Mouse (Mus musculus) midbrain, postnatal 0 days (tissue): Measurements from ENCODE around the gene Ghrl. TPM values are rescaled to one million over a fixed set of nuclear protein-coding genes. Genes with fewer than 3 reads are reported as not detected.

Experiments
- ATAC-seq: fragments of 200-750 bp; cut with Nextera tagmentation; 2 replicates; pipeline ENCODE4 v1.8.0; 2017; ENCODE audit warnings: moderate number of reproducible peaks, mild to moderate bottlenecking, moderate TSS enrichment, moderate library complexity; ENCODE audit not compliant: low FRiP score
- DNase-seq: peaks from one replicate; pipeline ENCODE4 v3.0.0-alpha.2; 2015; ENCODE audit warnings: low spot score
- H3K27ac ChIP-seq: fragments of 300-500 bp; sonication (generic); 2 replicates; pipeline ENCODE4 v1.5.1; 2014; ENCODE audit warnings: low read depth, mild to moderate bottlenecking, low read length, mixed read lengths
- H3K27me3 ChIP-seq: fragments of 300-500 bp; sonication (generic); 2 replicates; pipeline ENCODE4 v1.6.1; 2014; ENCODE audit warnings: low read length, control low read depth, mixed read lengths; ENCODE audit not compliant: insufficient read depth
- H3K36me3 ChIP-seq: fragments of 300-500 bp; sonication (generic); 2 replicates; pipeline ENCODE4 v1.6.1; 2014; ENCODE audit warnings: low read length, control low read depth, mixed read lengths; ENCODE audit not compliant: insufficient read depth
- H3K4me1 ChIP-seq: fragments of 300-500 bp; sonication (generic); 2 replicates; pipeline ENCODE4 v1.6.1; 2014; ENCODE audit warnings: mild to moderate bottlenecking, control low read depth, antibody characterized with exemption, low read length, mixed read lengths; ENCODE audit not compliant: insufficient read depth
- H3K4me2 ChIP-seq: fragments of 300-500 bp; sonication (generic); 2 replicates; pipeline ENCODE4 v1.6.1; 2014; ENCODE audit warnings: low read depth, mild to moderate bottlenecking, low read length, mixed read lengths; ENCODE audit not compliant: poor library complexity, severe bottlenecking
- H3K4me3 ChIP-seq: fragments of 300-500 bp; sonication (generic); 2 replicates; pipeline ENCODE4 v1.5.1; 2014; ENCODE audit warnings: low read depth, mild to moderate bottlenecking, low read length, moderate library complexity
- H3K9ac ChIP-seq: fragments of 300-500 bp; sonication (generic); replicated peaks from 2 replicates; pipeline ENCODE4 v1.6.1; 2014; ENCODE audit warnings: mild to moderate bottlenecking, low read length, moderate library complexity, mixed read lengths; ENCODE audit not compliant: poor library complexity, severe bottlenecking
- H3K9me3 ChIP-seq: fragments of 300-500 bp; sonication (generic); 2 replicates; pipeline ENCODE4 v1.6.1; 2016; ENCODE audit warnings: low read length, control low read depth
- CTCF ChIP-seq: IDR thresholded peaks from 2 replicates; pipeline ENCODE4 v1.5.1; 2016; ENCODE audit warnings: antibody characterized with exemption, mild to moderate bottlenecking
- WGBS: fragments of 180-500 bp; shearing (Covaris S2); extraction: QIAGEN DNeasy Blood & Tissue Kit; methylation state at CpG from one replicate; pipeline ENCODE4 v1.1.7; 2014; 5-methylcytosine and 5-hydroxymethylcytosine counted together
- polyA plus RNA-seq: library from polyadenylated mRNA; unstranded; fragments of >200 nt; fragmentation: Nextera tagmentation; extraction: Ambion mirVana; gene quantifications from 2 replicates; pipeline ENCODE4 v1.2.1, GENCODE M21; 2015
- total RNA-seq: library from RNA; depleted of rRNA; stranded (reverse); fragments of >200 nt; gene quantifications from 2 replicates; pipeline ENCODE4 v1.2.3, GENCODE M21; 2014

Gene Ghrl
- total and polyA plus RNA-seq, 2 experiments from 2014 or later = not detected

DNA sequence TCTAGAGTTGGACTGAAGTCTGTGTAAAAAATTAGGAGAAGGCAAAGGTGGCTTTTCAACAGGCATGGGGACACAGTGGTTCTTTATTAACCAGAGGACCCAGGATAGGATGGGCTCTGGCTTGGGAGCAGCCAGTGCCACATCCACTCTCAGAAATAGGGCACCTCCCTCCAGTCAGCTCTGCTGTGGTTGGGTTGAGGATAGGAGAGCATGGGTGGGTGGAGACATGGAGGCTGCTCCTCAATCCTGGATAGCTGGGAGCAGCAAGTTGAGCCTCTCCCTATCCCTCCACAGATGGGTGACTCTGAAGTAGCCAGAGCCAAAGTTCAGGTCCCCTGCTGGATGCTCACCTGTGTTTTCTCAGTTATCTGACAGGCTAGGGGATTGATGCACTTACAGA is 25.4 kb upstream of the Ghrl start:
- ATAC-seq = no peak
- no peak overlapping the region for H3K4me2 ChIP-seq
- no peak for TF ChIP-seq CTCF
- no peaks in the 10 kb centered on the region for H3K9me3 ChIP-seq
- DNase-seq = no peak
- no peak overlapping the region for H3K4me3 ChIP-seq
- no peak overlapping the region for H3K9ac ChIP-seq
- peaks cover 9% of the 10 kb centered on the region for H3K36me3 ChIP-seq
- no peaks in the 10 kb centered on the region for H3K4me1 ChIP-seq
- H3K27me3 ChIP-seq = no peaks in the 10 kb centered on the region
- no peak overlapping the region for H3K27ac ChIP-seq

DNA sequence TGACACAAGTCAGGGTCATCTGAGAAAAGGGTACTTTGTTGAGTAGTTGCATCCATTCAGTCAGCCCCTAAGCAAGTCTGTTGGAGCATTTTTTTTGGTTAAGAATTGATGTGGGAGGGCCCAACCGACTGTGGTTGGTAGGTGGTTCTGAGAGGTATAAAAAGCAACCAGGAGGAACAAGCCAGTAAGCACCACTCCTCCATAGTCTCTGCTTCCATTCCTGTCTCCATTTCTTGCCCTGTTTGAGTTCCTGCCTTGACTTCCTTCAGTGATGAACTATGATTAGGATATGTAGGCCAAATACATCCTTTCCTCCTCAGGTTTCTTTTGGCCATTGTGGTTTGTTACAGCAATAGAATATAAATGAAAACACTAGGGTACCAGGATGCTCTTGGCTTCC is 23.4 kb upstream of the Ghrl start:
- DNase-seq (no peak), ATAC-seq (no peak)
- H3K4me3 ChIP-seq = no peak overlapping the region
- peaks cover 4% of the 10 kb centered on the region; the same call in 1 of the 2 replicates for H3K4me1 ChIP-seq
- WGBS = 56% methylated on average over 1 of the region's 1 CpGs
- H3K36me3 ChIP-seq = peaks cover 2% of the 10 kb centered on the region
- no peak overlapping the region for H3K27ac ChIP-seq
- H3K27me3 ChIP-seq = no peaks in the 10 kb centered on the region
- H3K9ac ChIP-seq = no peak overlapping the region
- H3K9me3 ChIP-seq = no peaks in the 10 kb centered on the region
- no peak overlapping the region for H3K4me2 ChIP-seq
- no peak for TF ChIP-seq CTCF

DNA sequence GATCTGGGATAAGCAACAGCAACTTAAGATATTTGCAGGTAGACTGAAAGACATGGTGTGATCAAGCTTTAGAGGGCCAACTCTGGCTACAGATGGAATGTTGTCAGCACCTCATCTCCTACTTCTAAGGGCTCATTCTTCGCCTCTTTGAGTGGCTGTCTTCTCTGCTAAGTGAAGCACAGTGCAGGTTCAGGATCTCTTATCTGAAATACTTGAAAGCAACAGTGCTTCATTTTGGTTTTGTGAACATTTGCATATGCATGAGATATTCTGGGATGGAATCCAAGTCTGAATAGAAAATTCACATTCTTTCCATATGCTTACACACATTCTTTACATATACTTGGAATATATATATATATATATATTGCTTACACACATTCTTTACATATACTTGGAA is 22.6 kb upstream of the Ghrl start:
- WGBS = 83% methylated on average over 1 of the region's 1 CpGs
- no peak overlapping the region for H3K4me2 ChIP-seq
- no peaks in the 10 kb centered on the region for H3K27me3 ChIP-seq
- H3K36me3 ChIP-seq = peaks cover 10% of the 10 kb centered on the region
- ATAC-seq (no peak), DNase-seq (no peak)
- H3K9ac ChIP-seq = no peak overlapping the region
- no peaks in the 10 kb centered on the region for H3K9me3 ChIP-seq
- peaks cover 4% of the 10 kb centered on the region; the same call in 1 of the 2 replicates for H3K4me1 ChIP-seq
- H3K27ac ChIP-seq = no peak overlapping the region
- TF ChIP-seq CTCF = no peak
- no peak overlapping the region for H3K4me3 ChIP-seq

DNA sequence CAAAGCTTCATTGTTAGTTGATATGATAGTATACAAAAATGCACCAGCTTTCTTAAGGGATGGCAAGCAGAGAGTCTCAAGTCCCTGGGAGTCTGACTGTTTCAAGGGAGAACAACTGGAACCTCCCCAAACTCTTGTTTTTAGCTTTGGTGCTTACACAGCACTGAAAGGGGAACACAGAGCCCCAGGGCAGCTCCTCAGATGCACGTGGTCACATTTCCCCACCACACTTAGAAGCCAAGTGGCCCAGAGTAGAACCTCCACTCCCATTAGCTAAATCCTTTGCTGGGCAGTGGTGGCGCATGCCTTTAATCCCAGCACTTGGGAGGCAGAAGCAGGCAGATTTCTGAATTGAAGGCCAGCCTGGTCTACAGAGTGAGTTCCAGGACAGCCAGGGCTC is 21.7 kb upstream of the Ghrl start:
- H3K27me3 ChIP-seq = no peaks in the 10 kb centered on the region
- no peak overlapping the region for H3K27ac ChIP-seq
- ATAC-seq = no peak
- peaks cover 4% of the 10 kb centered on the region; the same call in 1 of the 2 replicates for H3K4me1 ChIP-seq
- no peak overlapping the region for H3K9ac ChIP-seq
- DNase-seq = no peak
- H3K4me2 ChIP-seq = no peak overlapping the region
- WGBS = 70% methylated on average over 2 of the region's 2 CpGs
- no peak for TF ChIP-seq CTCF
- no peak overlapping the region for H3K4me3 ChIP-seq
- H3K36me3 ChIP-seq = peaks cover 15% of the 10 kb centered on the region
- no peaks in the 10 kb centered on the region for H3K9me3 ChIP-seq

DNA sequence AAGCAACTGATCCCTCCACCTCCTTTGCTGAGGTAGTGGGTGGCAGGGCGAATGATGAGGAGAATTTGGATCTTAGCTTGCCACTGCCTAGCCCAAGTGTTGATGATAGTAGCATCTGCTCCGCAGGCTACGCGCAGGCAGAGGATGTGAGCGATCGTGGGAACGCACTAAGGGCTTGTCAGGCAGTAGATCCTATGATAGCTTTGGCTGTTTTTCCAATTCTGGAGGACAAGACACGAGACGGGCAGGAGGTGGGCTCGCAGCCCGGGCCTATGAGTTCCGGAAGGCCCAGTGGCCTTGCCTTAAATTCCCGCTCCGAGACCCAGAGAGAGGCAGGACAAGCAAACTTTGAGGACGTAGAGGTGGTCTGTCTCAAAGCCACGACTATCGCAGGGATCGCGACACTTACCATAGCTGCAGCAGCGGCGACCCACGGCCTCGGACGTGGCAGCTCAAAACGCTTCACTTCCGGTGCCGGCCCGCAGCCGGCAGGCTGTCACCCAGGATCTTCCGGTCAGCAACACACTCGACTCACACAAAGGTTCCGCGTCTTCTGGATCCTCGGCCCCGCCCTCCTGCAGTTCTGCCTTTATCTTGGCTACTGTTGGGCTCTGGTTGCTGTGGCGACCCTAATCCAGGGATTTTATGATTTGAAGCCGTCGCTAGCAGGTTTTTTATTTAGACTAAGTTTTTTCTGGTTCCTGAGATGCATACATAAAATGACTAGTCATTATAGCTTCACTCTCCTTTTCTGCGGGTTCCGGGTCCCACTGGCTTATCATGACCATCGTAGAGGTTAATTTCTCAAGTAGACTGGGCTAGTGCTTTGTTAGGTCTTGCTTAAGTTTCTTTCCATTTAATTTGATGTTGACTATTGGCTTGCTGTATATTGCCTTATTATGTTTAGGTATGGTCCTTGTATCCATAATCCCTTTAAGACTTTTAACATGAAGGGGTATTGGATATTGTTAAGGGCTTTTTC is 20.8 kb upstream of the Ghrl start, which contains the start of gene Sec13:
TSS of gene Sec13 (minus strand) at position 508 of the 982 bp plus-strand sequence.
- Histone ChIP-seq H3K36me3 (peaks cover 24% of the 10 kb centered on the region), H3K9ac (peak within 1 kb of the TSS; percentile 91), H3K4me2 (peak within 1 kb of the TSS; percentile 83), H3K27ac (peak within 1 kb of the TSS; percentile 78), H3K9me3 (no peaks in the 10 kb centered on the region), H3K4me1 (peaks cover 4% of the 10 kb centered on the region; the same call in 1 of the 2 replicates), H3K4me3 (peak within 1 kb of the TSS; percentile 92), H3K27me3 (no peaks in the 10 kb centered on the region)
- TF ChIP-seq CTCF = no peak
- DNase-seq (peak; percentile 95), ATAC-seq (peak; percentile 87)
- WGBS = 4% methylated on average over 41 of the region's 41 CpGs
